Mouse (Mus musculus): Measurements from ENCODE around the gene Prss56. TPM values are rescaled to one million over a fixed set of nuclear protein-coding genes. Genes with fewer than 3 reads are reported as not detected.

Gene Prss56
- polyA plus RNA-seq, 1 experiment from 2014 or later, result 2.1 TPM

Other genes with a start within 250 kb of the Prss56 start
- gene Alppl2, start 93.4 kb upstream of the Prss56 start, polyA plus RNA-seq (2015; fragmentation: Nextera tagmentation; extraction: Ambion mirVana), result not detected in 2 replicates
- gene Alpi, start 81.7 kb upstream of the Prss56 start, polyA plus RNA-seq (2015; fragmentation: Nextera tagmentation; extraction: Ambion mirVana), result not detected in 2 replicates
- 0.09 TPM in 2 replicates for gene Akp3, start 58.3 kb upstream of the Prss56 start, polyA plus RNA-seq (2015; fragmentation: Nextera tagmentation; extraction: Ambion mirVana)
- gene Ecel1, start 26.8 kb upstream of the Prss56 start, polyA plus RNA-seq (2015; fragmentation: Nextera tagmentation; extraction: Ambion mirVana), result 34.9 and 40.2 TPM in 2 replicates
- gene Chrnd, start 7.3 kb downstream of the Prss56 start, polyA plus RNA-seq (2015; fragmentation: Nextera tagmentation; extraction: Ambion mirVana), result 0.62 TPM in 1 of 2 replicates, not detected in the other
- gene Chrng, start 21.3 kb downstream of the Prss56 start, polyA plus RNA-seq (2015; fragmentation: Nextera tagmentation; extraction: Ambion mirVana), result 0.96 TPM in 1 of 2 replicates, not detected in the other
- gene Eif4e2, start 30.6 kb downstream of the Prss56 start, polyA plus RNA-seq (2015; fragmentation: Nextera tagmentation; extraction: Ambion mirVana), result 79.3 and 88.1 TPM in 2 replicates
- gene Efhd1, start 81.0 kb downstream of the Prss56 start, polyA plus RNA-seq (2015; fragmentation: Nextera tagmentation; extraction: Ambion mirVana), result 2.5 and 2.8 TPM in 2 replicates
- gene Gigyf2, start 143.7 kb downstream of the Prss56 start, polyA plus RNA-seq (2015; fragmentation: Nextera tagmentation; extraction: Ambion mirVana), result 63.2 and 64.6 TPM in 2 replicates
- 21.7 and 25.0 TPM in 2 replicates for gene Kcnj13, start 211.4 kb downstream of the Prss56 start, polyA plus RNA-seq (2015; fragmentation: Nextera tagmentation; extraction: Ambion mirVana)

Measured in hindbrain, embryonic 16.5 days (tissue).